ENCODE assay signal across 20 mouse cellular contexts in genomic region chr11:72397811-72398525, GRCm38 (mm10). TPM values are rescaled to one million over a fixed set of nuclear protein-coding genes. Genes with fewer than 3 reads are reported as not detected.
A peak's percentile ranks its signal among the peaks of the same experiment; 100 is the strongest.
DNase-seq lines count a peak whose midpoint lies in the region; ATAC-seq and TF ChIP-seq lines count a peak whose summit lies in the region.
"Had no signal": no experiment of that assay in that cellular context is flagged by ENCODE, and none has a peak within 500 bp of the region (broad histone marks: within the 10 kb centered on the region; RNA-seq: fewer than 3 reads in every experiment).

No protein-coding gene starts in this region.

- intact Hi-C loops in heart, postnatal 14 days (cut with DNase I) = no loop called here

- peak overlapping the region; percentile 37; the same call in 1 of the 2 replicates for H3K27ac ChIP-seq in heart, embryonic 10.5 days
- H3K27ac ChIP-seq in kidney, postnatal 0 days = 0 out of 2 replicates have a peak overlapping the region, but pooled peaks have one; percentile 47
- 0 out of 2 replicates have a peak overlapping the region, but pooled peaks have one; percentile 42 for H3K27ac ChIP-seq in limb, embryonic 10.5 days
- no peak overlapping the region for H3K27ac ChIP-seq in layer of hippocampus, adult 2 months
- H3K27ac ChIP-seq: forebrain, embryonic 12.5 days; hindbrain, embryonic 15.5 days had no signal

- no peak overlapping the region for H3K9ac ChIP-seq in kidney, postnatal 0 days (ENCODE audit: low read depth, low read length)
- H3K9ac ChIP-seq: forebrain, embryonic 12.5 days; hindbrain, embryonic 15.5 days; liver, postnatal 0 days had no signal

- no peak for DNase-seq in heart, embryonic 10.5 days (ENCODE audit: low spot score)
- no peak for DNase-seq in heart, postnatal 14 days
- DNase-seq in kidney, postnatal 0 days (ENCODE audit: low spot score) = no peak
- no peak for DNase-seq in kidney, adult 8-10 months
- DNase-seq in ZHBTc4 (ENCODE audit: low read depth, low spot score) = peak; percentile 58
- no peak for DNase-seq in limb, embryonic 10.5 days (ENCODE audit: low spot score)
- DNase-seq in layer of hippocampus, adult 2 months (ENCODE audit: low spot score in 2 of 2) = no peak
- DNase-seq in frontal cortex, postnatal 36 days (ENCODE audit: low spot score in 2 of 2) = no peak
- DNase-seq: B cell, adult 2 months; cerebellum, adult 9-10 months; liver; spleen, adult 18-20 months; thymus, postnatal 14 days had no signal

- no peaks in the 10 kb centered on the region for H3K27me3 ChIP-seq in heart, embryonic 10.5 days (ENCODE audit: insufficient read depth, poor library complexity, severe bottlenecking)
- no peaks in the 10 kb centered on the region for H3K27me3 ChIP-seq in kidney, postnatal 0 days (ENCODE audit: insufficient read depth, low read length)
- H3K27me3 ChIP-seq in limb, embryonic 10.5 days (ENCODE audit: low read depth, poor library complexity, severe bottlenecking) = no peaks in the 10 kb centered on the region
- H3K27me3 ChIP-seq: forebrain, embryonic 12.5 days; hindbrain, embryonic 15.5 days had no signal

- H3K9me3 ChIP-seq in heart, embryonic 10.5 days = no peaks in the 10 kb centered on the region
- no peaks in the 10 kb centered on the region for H3K9me3 ChIP-seq in kidney, postnatal 0 days (replicated peaks; ENCODE audit: low read length)
- no peaks in the 10 kb centered on the region for H3K9me3 ChIP-seq in limb, embryonic 10.5 days (replicated peaks)
- H3K9me3 ChIP-seq: forebrain, embryonic 12.5 days; hindbrain, embryonic 15.5 days had no signal

- H3K4me3 ChIP-seq in heart, embryonic 10.5 days = no peak overlapping the region
- no peak overlapping the region for H3K4me3 ChIP-seq in kidney, postnatal 0 days (replicated peaks; ENCODE audit: low read depth, low read length)
- H3K4me3 ChIP-seq in limb, embryonic 10.5 days = no peak overlapping the region
- no peak overlapping the region for H3K4me3 ChIP-seq in layer of hippocampus, adult 2 months
- H3K4me3 ChIP-seq: forebrain, embryonic 12.5 days; hindbrain, embryonic 15.5 days; megakaryocyte, embryonic 14.5 days had no signal

- ATAC-seq in kidney, postnatal 0 days (replicated peaks; ENCODE audit: low FRiP score, low read depth) = no peak
- ATAC-seq: liver, postnatal 0 days had no signal

- H3K36me3 ChIP-seq in heart, embryonic 10.5 days = peaks cover 88% of the 10 kb centered on the region
- peaks cover 25% of the 10 kb centered on the region for H3K36me3 ChIP-seq in kidney, postnatal 0 days (ENCODE audit: insufficient read depth, low read length)
- H3K36me3 ChIP-seq in limb, embryonic 10.5 days = peaks cover 6% of the 10 kb centered on the region; the same call in 1 of the 2 replicates
- H3K36me3 ChIP-seq: forebrain, embryonic 12.5 days; hindbrain, embryonic 15.5 days had no signal

- WGBS in heart, embryonic 10.5 days = 92% methylated on average over 8 of the region's 8 CpGs
- 89% methylated on average over 8 of the region's 8 CpGs for WGBS in kidney, postnatal 0 days
- WGBS in limb, embryonic 10.5 days = 89% methylated on average over 8 of the region's 8 CpGs

- TF ChIP-seq CTCF in kidney, postnatal 0 days (IDR thresholded peaks at IDR 0.05; ENCODE audit: low read depth) = no peak
- no peak for TF ChIP-seq CTCF in layer of hippocampus, adult 2 months (conservative IDR thresholded peaks at IDR 0.05)

- peaks cover 77% of the 10 kb centered on the region for H3K4me1 ChIP-seq in heart, embryonic 10.5 days
- H3K4me1 ChIP-seq in kidney, postnatal 0 days (replicated peaks; ENCODE audit: insufficient read depth, low read length) = peaks cover 23% of the 10 kb centered on the region
- peaks cover 42% of the 10 kb centered on the region for H3K4me1 ChIP-seq in limb, embryonic 10.5 days
- H3K4me1 ChIP-seq: forebrain, embryonic 12.5 days had no signal

- H3K4me2 ChIP-seq in kidney, postnatal 0 days (ENCODE audit: low read length) = no peak overlapping the region
- H3K4me2 ChIP-seq: forebrain, embryonic 12.5 days; hindbrain, embryonic 15.5 days had no signal

RNA-seq across cellular contexts. Expression of gene Smtnl2, which starts 13.5 kb away (rescaled TPM):
- polyA plus RNA-seq in heart, embryonic 10.5 days (2016; fragmentation: Nextera tagmentation; extraction: Ambion mirVana) = 148 and 184 TPM in 2 replicates
- 10 to 100 TPM; 27.1 to 30.5 TPM for total RNA-seq in heart, postnatal 14 days (2021)
- polyA plus RNA-seq in kidney, postnatal 0 days (2015; fragmentation: Nextera tagmentation; extraction: Ambion mirVana) = 112 and 129 TPM in 2 replicates
- 11.7 and 14.2 TPM in 2 replicates for polyA plus RNA-seq in limb, embryonic 10.5 days (2016; fragmentation: Nextera tagmentation; extraction: Ambion mirVana)
- total RNA-seq in layer of hippocampus, adult 2 months (2021) = 1 to 10 TPM; 2.2 to 3.8 TPM

RNA-seq across cellular contexts. Expression of gene Tekt1, which starts 35.7 kb away (rescaled TPM):
- 0.39 and 2.0 TPM in 2 replicates for polyA plus RNA-seq in heart, embryonic 10.5 days (2016; fragmentation: Nextera tagmentation; extraction: Ambion mirVana)
- under 1 TPM in 1 of 2 experiments, not detected in 1; 0.26 TPM for total RNA-seq in heart, postnatal 14 days (2021)
- 4.6 and 5.1 TPM in 2 replicates for polyA plus RNA-seq in kidney, postnatal 0 days (2015; fragmentation: Nextera tagmentation; extraction: Ambion mirVana)
- 5.0 and 5.4 TPM in 2 replicates for polyA plus RNA-seq in limb, embryonic 10.5 days (2016; fragmentation: Nextera tagmentation; extraction: Ambion mirVana)
- 1 to 10 TPM; 2.0 to 3.3 TPM for total RNA-seq in layer of hippocampus, adult 2 months (2021)
- polyA plus RNA-seq: liver, postnatal 0 days had no signal

RNA-seq across cellular contexts. Expression of gene Ggt6, which starts 37.4 kb away (rescaled TPM):
- polyA plus RNA-seq in heart, embryonic 10.5 days (2016; fragmentation: Nextera tagmentation; extraction: Ambion mirVana) = not detected in 2 replicates
- total RNA-seq in heart, postnatal 14 days (2021) = under 1 TPM in 1 of 2 experiments, not detected in 1; 0.39 TPM
- polyA plus RNA-seq in kidney, postnatal 0 days (2015; fragmentation: Nextera tagmentation; extraction: Ambion mirVana) = 3.3 and 3.8 TPM in 2 replicates
- polyA plus RNA-seq in limb, embryonic 10.5 days (2016; fragmentation: Nextera tagmentation; extraction: Ambion mirVana) = 0.08 TPM in 1 of 2 replicates, not detected in the other
- not detected for total RNA-seq in layer of hippocampus, adult 2 months (2021)
- total RNA-seq: layer of hippocampus, postnatal 10 days; left cerebral cortex, postnatal 10 days had no signal
- polyA plus RNA-seq: forebrain, embryonic 12.5 days; hindbrain, embryonic 15.5 days; midbrain, postnatal 0 days had no signal

RNA-seq across cellular contexts. Expression of gene Mybbp1a, which starts 43.2 kb away (rescaled TPM):
- 133 and 186 TPM in 2 replicates for polyA plus RNA-seq in heart, embryonic 10.5 days (2016; fragmentation: Nextera tagmentation; extraction: Ambion mirVana)
- 10 to 100 TPM; 38.0 to 38.4 TPM for total RNA-seq in heart, postnatal 14 days (2021)
- 107 and 109 TPM in 2 replicates for polyA plus RNA-seq in kidney, postnatal 0 days (2015; fragmentation: Nextera tagmentation; extraction: Ambion mirVana)
- polyA plus RNA-seq in limb, embryonic 10.5 days (2016; fragmentation: Nextera tagmentation; extraction: Ambion mirVana) = 234 and 274 TPM in 2 replicates
- total RNA-seq in layer of hippocampus, adult 2 months (2021) = 10 to 100 TPM; 55.7 to 56.2 TPM
